Mouse (Mus musculus): ENCODE data around the gene Trim9.

Trim9 gene

GRCm38 (mm10) chr12:70347202-70347841, at the start of gene Trim9:
TSS of gene Trim9 (minus strand) at chr12:70347614.
- in situ Hi-C loops (cut with MboI, MseI): no loop called here

GRCm38 (mm10) chr12:70395061-70395460, 47.6 kb upstream of the Trim9 start:
- in situ Hi-C loops (cut with MboI, MseI): no loop called here

GRCm38 (mm10) chr12:70391236-70391635, 43.8 kb upstream of the Trim9 start:
- in situ Hi-C loops (cut with MboI, MseI): no loop called here

DNA sequence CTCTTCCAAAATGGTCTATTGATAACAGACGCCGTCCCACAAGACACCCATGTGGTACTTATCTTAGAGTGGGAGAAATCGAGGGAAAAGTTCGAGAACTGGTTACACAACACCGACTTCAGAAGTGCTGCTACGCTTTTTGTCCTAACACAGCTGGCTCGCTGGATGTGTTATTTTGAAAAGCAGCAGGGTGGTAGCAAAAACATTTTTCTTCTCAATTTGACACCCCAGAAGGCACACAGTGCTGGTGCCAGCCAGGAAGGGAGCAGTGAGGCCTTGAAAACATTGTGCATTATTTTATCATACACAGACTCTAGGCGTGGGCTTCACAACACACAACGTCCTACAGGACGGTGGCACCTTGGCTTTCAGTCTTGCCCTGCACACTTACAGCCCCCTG, 27.6 kb upstream of the Trim9 start:
- in situ Hi-C loops (cut with MboI, MseI): no loop called here

- in situ Hi-C loops (cut with MboI, MseI): no loop called here
These were observed 25.5 kb upstream of the Trim9 start for GRCm38 (mm10) chr12:70372874-70373273.

- in situ Hi-C loops (cut with MboI, MseI): no loop called here
These were observed 21.9 kb upstream of the Trim9 start for GRCm38 (mm10) chr12:70369348-70369747.

- in situ Hi-C loops (cut with MboI, MseI): no loop called here
These were observed 21.4 kb upstream of the Trim9 start for GRCm38 (mm10) chr12:70368820-70369219.

DNA sequence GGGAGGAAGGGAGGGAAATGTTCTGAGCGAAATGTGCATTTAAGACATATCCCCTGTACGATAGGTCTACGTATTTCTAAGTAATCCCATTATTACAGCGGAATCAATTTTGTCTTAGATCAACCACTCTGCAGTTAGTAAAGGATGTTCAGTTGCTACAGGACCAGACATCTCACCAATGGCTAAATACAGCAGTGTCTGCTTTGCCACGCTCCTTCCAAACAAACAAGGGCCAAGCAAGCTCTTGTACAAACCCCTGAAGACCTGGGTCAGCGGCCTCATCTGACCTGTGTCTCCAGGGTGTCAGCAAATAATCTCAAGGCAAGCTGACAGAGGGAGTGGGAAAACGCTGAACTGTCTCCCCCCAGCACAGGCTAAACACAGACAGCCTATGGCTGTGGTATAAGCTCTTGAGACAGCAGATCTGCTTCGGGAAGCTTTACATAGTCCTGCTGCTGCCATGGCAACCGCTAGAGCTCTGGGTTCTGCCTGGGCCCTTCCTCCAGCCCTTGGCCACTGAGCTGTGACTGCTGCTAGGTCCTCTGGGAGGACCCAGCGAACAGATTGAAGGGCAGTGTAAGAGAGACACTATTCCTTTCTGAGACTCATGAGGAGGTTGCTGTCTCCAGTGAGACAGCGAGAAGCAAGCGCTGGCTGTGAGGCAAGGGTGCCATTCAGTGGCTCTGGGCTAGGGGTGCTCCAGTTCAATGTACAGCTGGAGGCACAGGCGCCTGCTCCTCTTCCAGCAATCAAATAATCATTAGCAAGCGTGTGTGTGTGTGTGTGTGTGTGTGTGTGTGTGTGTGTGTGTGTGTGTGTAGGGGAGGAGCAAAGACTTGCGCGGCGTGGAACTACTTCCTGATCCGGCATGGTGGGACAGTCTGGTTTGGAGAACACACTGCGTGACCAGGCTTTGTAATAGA, 20.2 kb upstream of the Trim9 start:
- in situ Hi-C loops (cut with MboI, MseI): no loop called here

- in situ Hi-C loops (cut with MboI, MseI): no loop called here
These were observed 15.6 kb upstream of the Trim9 start for GRCm38 (mm10) chr12:70363016-70363415.

GRCm38 (mm10) chr12:70360276-70360675, 12.9 kb upstream of the Trim9 start:
- in situ Hi-C loops (cut with MboI, MseI): no loop called here

GRCm38 (mm10) chr12:70359443-70359842, 12.0 kb upstream of the Trim9 start:
- in situ Hi-C loops (cut with MboI, MseI): no loop called here

DNA sequence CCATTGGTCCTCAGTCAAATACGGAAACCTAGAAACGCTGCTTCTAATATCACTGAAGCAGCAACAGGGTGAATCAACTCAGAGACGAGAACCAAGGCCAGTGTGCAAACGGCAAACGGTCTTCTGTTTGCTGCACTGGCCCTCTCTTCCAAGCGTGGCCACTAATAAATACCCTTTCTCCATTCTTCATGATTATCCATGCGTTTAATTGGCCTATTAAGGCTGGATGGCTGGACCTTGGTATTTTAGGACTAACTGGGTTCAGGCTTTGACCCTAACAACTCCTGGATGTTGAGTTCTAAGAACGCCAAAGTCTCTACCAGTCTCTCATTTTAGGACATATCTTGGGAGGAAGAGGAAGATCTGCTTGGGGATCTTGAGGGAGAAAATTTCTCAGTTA, 7.5 kb upstream of the Trim9 start:
- in situ Hi-C loops (cut with MboI, MseI): no loop called here

- in situ Hi-C loops (cut with MboI, MseI): no loop called here
These were observed 3.1 kb upstream of the Trim9 start for GRCm38 (mm10) chr12:70350490-70350889.

- in situ Hi-C loops (cut with MboI, MseI): no loop called here
These were observed 2.4 kb upstream of the Trim9 start for GRCm38 (mm10) chr12:70349788-70350187.

DNA sequence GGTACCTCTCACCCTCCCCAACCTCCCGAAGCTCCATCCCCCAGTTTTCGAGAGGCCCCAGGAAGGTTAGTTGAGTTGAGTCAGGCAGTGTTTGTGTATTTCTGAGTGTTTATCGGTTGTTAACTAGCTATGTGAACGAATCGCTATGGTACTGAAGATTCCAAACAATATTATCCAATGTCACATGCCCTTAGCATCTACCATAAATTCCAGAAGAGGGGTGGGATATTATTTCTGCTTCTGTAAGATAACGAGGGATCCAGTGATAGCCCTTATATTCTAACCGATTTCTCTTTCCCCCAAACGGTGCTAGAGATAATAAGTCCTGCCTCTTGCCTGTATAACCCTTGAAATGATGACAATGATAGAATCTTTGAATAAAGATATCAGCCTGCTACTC, 612 bp upstream of the Trim9 start:
- in situ Hi-C loops (cut with MboI, MseI): no loop called here

- in situ Hi-C loops (cut with MboI, MseI): no loop called here
These were observed 1.0 kb downstream of the Trim9 start for GRCm38 (mm10) chr12:70346139-70347026.

- in situ Hi-C loops (cut with MboI, MseI): no loop called here
These were observed 1.8 kb downstream of the Trim9 start for GRCm38 (mm10) chr12:70345531-70346138.

DNA sequence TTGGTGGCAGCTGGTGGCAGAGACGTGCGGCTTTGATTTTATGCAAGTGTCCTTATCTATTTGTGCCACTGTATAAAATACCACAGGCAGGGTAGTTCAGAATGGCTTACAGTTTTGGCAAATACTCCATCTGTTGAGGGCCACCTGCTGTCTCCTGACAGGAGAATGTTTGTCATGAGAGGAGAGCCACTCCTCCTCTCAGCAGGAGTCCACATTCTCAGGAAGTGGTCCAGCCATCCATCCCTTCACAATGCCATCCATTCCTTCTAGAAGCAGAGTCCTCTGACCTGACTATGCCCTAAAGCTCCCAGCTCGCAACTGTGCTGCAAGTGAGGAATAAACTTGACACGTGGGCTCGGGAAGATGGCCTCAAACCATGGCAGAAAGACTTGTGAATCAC, 12.2 kb downstream of the Trim9 start:
- in situ Hi-C loops (cut with MboI, MseI): no loop called here

DNA sequence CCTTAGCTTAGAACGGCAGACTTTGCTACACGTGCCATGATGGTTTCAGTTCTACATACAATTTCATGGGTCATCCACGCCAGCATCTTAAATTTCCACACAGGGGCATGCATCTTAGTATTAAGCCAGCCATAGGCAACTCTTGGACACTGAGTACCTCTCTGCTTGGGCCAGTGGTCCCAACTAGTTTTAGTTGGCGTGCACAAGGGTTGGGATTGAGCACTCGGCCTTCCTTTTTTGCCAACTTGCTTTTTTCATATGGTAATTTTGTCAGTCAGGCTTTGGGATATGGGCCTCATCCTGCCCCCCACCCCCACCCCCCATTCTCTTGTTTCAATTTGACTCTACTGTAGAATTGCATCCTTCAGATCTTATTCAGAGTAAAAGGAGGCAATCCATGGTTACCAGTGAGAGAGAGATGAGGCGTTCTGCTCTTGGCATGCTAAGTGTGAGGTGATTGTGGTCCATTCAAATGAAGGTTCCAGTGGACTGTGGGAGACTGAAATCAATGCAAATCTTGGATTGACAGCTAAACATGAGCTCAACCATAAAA, 14.1 kb downstream of the Trim9 start:
- in situ Hi-C loops (cut with MboI, MseI): no loop called here

DNA sequence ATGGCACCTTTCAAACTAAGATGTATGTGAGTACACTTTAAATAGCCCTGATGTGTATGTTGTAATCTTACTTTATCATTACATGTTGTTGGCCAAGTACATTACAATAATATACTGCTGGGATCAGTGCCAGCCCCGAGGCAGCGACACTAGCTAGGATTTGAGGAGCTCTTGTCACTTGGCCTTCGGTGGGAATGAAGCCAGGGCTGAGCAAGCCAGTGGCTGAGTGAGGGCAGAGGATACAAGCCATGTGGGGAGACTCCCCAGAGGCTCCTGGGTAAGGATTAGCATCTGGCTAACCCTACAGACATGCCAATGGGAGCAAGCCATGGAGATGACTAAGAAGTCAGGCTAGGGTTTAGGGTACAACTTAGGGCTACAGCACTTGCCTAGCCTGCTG, 18.4 kb downstream of the Trim9 start:
- in situ Hi-C loops (cut with MboI, MseI): no loop called here

GRCm38 (mm10) chr12:70326956-70327355, 20.5 kb downstream of the Trim9 start:
- in situ Hi-C loops (cut with MboI, MseI): no loop called here

All from T-helper 2 cell (primary cell).